Mouse (Mus musculus): ENCODE measurements at regions not wholly inside any gene's neighbourhood (a gene's known extent, or its start where the extent isn't known, plus 50 kb on each side); places are given as distances from the start of the nearest gene placed in this dataset.
"Not testable (repeated sequence)": the region's sequence is repeated elsewhere in the genome, so short reads cannot be mapped to it uniquely, and the experiment has no call there.

DNA sequence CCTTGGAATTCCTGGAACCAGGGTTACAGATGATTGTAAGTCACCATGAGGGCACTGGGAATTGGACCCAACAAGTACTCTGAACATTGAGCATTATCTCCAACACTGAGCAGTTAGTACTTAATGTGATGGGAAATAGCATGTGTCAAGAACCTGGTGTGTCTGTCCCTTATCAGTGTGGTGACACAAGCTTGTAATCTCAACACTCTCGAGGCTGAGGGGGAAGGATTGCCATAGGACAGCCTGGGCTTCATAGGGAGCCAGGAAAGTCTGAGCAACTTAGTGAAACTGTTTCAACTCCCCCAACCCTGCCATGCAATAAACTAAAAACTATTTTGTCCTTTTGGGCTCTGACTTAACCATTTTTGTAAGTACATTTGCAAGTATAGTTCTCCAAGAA lies 100.0 kb downstream of the Wdr20rt start:
- Histone ChIP-seq H3K27ac (no peak overlapping the region), H3K4me1 (no peaks in the 10 kb centered on the region), H3K27me3 (ENCODE audit: low read depth, poor library complexity, severe bottlenecking) (no peaks in the 10 kb centered on the region), H3K4me3 (no peak overlapping the region), H3K9me3 (replicated peaks) (no peaks in the 10 kb centered on the region), H3K36me3 (no peaks in the 10 kb centered on the region)
- no peak for DNase-seq (ENCODE audit: low spot score)
- 70% methylated on average over 1 of the region's 1 CpGs for WGBS

GRCm38 (mm10) chr12:65328532-65328931 lies 103.2 kb downstream of the Wdr20rt start:
- WGBS: 88% methylated on average over 5 of the region's 5 CpGs
- H3K4me1 ChIP-seq: no peaks in the 10 kb centered on the region

GRCm38 (mm10) chr12:65329678-65330077 lies 104.4 kb downstream of the Wdr20rt start:
- Histone ChIP-seq H3K27me3 (ENCODE audit: low read depth, poor library complexity, severe bottlenecking) (no peaks in the 10 kb centered on the region), H3K4me1 (no peaks in the 10 kb centered on the region), H3K36me3 (no peaks in the 10 kb centered on the region), H3K9me3 (replicated peaks) (no peaks in the 10 kb centered on the region), H3K4me3 (no peak overlapping the region), H3K27ac (no peak overlapping the region)
- DNase-seq (ENCODE audit: low spot score): no peak

More at GRCm38 (mm10) chr12:65328532-65328931, 103.2 kb downstream of the Wdr20rt start:
- no peaks in the 10 kb centered on the region for H3K36me3 ChIP-seq
- no peak overlapping the region for H3K4me3 ChIP-seq
- no peaks in the 10 kb centered on the region for H3K27me3 ChIP-seq (ENCODE audit: low read depth, poor library complexity, severe bottlenecking)
- H3K27ac ChIP-seq: no peak overlapping the region
- DNase-seq (ENCODE audit: low spot score): no peak
- H3K9me3 ChIP-seq (replicated peaks): no peaks in the 10 kb centered on the region

DNA sequence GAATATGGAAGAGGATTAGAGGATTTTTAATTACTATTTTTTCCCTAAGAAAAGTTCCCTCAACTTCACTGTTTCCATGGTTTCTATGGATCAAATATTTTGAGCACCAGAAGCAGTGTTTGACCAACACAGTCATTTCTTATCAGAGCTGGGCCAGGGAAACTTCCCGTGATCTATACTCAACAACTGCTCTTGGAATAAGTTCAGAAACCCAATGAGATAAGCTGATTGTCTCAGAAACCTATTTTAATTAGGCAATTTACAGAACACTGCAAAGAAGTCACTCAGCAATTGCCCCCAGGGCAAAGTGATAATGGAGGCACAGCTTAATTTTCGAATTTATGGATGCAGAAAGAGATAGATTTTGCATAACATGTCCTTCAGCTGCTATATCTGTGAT lies 114.7 kb downstream of the Wdr20rt start:
- Histone ChIP-seq H3K9me3 (replicated peaks) (no peaks in the 10 kb centered on the region), H3K4me3 (no peak overlapping the region), H3K27ac (no peak overlapping the region), H3K4me1 (no peaks in the 10 kb centered on the region), H3K36me3 (no peaks in the 10 kb centered on the region), H3K27me3 (ENCODE audit: low read depth, poor library complexity, severe bottlenecking) (no peaks in the 10 kb centered on the region)
- 78% methylated on average over 2 of the region's 2 CpGs for WGBS
- no peak for DNase-seq (ENCODE audit: low spot score)

- H3K4me1 ChIP-seq: no peaks in the 10 kb centered on the region
- no peaks in the 10 kb centered on the region for H3K36me3 ChIP-seq
- no peaks in the 10 kb centered on the region for H3K9me3 ChIP-seq (replicated peaks)
- WGBS: 61% methylated on average over 1 of the region's 1 CpGs
- no peak overlapping the region for H3K27ac ChIP-seq
- no peak for DNase-seq (ENCODE audit: low spot score)
- H3K27me3 ChIP-seq (ENCODE audit: low read depth, poor library complexity, severe bottlenecking): no peaks in the 10 kb centered on the region
- H3K4me3 ChIP-seq: no peak overlapping the region
Observed at GRCm38 (mm10) chr12:65347251-65347650, 121.9 kb downstream of the Wdr20rt start.

DNA sequence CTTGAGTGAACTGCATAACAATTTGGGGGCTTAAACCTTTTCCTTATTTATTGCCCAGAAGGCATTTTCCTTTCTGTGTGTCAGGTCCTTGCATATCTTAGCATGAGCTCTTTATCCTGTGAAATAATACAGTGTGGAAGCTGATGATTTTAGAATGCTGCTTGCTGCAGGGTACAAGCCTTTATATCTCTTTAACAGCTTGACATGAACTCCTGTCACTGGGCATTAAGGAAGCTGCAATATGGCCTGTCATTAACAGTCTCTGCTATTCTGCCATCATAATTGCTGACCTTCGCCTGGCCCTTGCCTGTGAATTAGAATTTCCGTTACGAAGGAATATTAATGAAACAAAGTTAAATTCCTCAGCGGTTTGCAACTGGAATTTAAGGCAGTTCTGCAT lies 124.2 kb downstream of the Wdr20rt start:
- WGBS: 86% methylated on average over 4 of the region's 4 CpGs
- Histone ChIP-seq H3K4me1 (no peaks in the 10 kb centered on the region), H3K27ac (no peak overlapping the region), H3K4me3 (no peak overlapping the region), H3K36me3 (no peaks in the 10 kb centered on the region), H3K27me3 (ENCODE audit: low read depth, poor library complexity, severe bottlenecking) (no peaks in the 10 kb centered on the region), H3K9me3 (replicated peaks) (no peaks in the 10 kb centered on the region)
- DNase-seq (ENCODE audit: low spot score): no peak

- DNase-seq (ENCODE audit: low spot score): no peak
- Histone ChIP-seq H3K27ac (no peak overlapping the region), H3K9me3 (replicated peaks) (no peaks in the 10 kb centered on the region), H3K4me3 (no peak overlapping the region), H3K4me1 (no peaks in the 10 kb centered on the region), H3K36me3 (no peaks in the 10 kb centered on the region), H3K27me3 (ENCODE audit: low read depth, poor library complexity, severe bottlenecking) (no peaks in the 10 kb centered on the region)
- WGBS: 73% methylated on average over 4 of the region's 4 CpGs
Observed at GRCm38 (mm10) chr12:65364179-65364578, 138.9 kb downstream of the Wdr20rt start.

DNA sequence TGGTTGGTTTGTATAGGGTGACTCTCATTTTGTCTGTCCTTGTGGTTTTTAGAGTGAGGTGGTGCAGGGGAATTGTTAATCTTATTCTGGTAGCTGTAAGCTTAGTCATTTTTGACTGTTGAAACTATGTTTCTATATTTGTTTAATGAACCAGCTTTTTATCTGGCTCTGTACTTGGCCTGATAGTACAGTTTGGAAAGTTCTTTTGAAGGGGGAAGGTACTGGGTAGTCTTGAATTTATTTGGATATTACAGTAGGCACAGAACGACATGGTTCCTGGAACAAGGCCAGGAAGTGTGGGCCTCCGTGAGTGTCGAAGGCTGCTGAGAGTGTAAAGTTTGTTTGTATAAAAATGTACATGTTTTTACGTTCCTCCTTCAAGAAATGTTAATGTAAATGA lies 142.0 kb downstream of the Wdr20rt start:
- H3K9me3 ChIP-seq (replicated peaks): no peaks in the 10 kb centered on the region
- no peak for DNase-seq (ENCODE audit: low spot score)
- no peaks in the 10 kb centered on the region for H3K27me3 ChIP-seq (ENCODE audit: low read depth, poor library complexity, severe bottlenecking)
- no peaks in the 10 kb centered on the region for H3K4me1 ChIP-seq
- H3K4me3 ChIP-seq: no peak overlapping the region
- H3K36me3 ChIP-seq: no peaks in the 10 kb centered on the region
- 83% methylated on average over 4 of the region's 4 CpGs for WGBS
- H3K27ac ChIP-seq: no peak overlapping the region

DNA sequence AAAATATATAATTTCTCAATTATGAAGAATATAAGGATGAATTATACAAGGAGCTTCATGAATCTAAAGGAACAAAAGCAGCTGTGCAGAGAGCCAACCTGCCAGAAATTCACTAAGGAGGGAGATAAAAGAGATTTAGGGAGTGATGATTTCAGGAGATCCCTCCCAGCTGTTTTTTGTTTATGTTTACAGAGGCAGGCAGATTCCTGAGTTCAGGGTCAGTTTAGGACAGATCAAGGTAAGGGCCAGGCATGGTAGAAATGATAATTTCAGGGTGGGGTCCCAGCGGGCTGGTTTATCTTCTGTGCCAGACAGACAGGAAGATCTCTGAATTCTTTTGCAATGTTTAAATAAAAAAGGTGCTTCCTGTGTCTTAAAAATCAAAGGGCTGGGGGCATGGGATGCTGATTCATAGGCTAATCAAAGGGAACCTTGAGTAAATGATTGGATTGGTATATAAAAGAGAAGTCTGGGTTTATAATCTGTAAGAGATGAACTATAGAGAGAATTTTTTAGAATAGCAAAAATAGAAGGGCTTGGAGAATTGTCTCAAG lies 142.6 kb downstream of the Wdr20rt start:
- H3K27me3 ChIP-seq (ENCODE audit: low read depth, poor library complexity, severe bottlenecking): no peaks in the 10 kb centered on the region
- DNase-seq (ENCODE audit: low spot score): no peak
- WGBS: 78% methylated on average over 1 of the region's 1 CpGs
- H3K27ac ChIP-seq: no peak overlapping the region
- H3K36me3 ChIP-seq: no peaks in the 10 kb centered on the region
- no peak overlapping the region for H3K4me3 ChIP-seq
- H3K4me1 ChIP-seq: no peaks in the 10 kb centered on the region
- no peaks in the 10 kb centered on the region for H3K9me3 ChIP-seq (replicated peaks)

GRCm38 (mm10) chr12:65371650-65372049 lies 146.3 kb downstream of the Wdr20rt start:
- Histone ChIP-seq H3K4me1 (no peaks in the 10 kb centered on the region), H3K36me3 (no peaks in the 10 kb centered on the region), H3K27me3 (ENCODE audit: low read depth, poor library complexity, severe bottlenecking) (no peaks in the 10 kb centered on the region), H3K4me3 (no peak overlapping the region), H3K27ac (no peak overlapping the region), H3K9me3 (replicated peaks) (no peaks in the 10 kb centered on the region)
- no peak for DNase-seq (ENCODE audit: low spot score)
- 92% methylated on average over 2 of the region's 2 CpGs for WGBS

DNA sequence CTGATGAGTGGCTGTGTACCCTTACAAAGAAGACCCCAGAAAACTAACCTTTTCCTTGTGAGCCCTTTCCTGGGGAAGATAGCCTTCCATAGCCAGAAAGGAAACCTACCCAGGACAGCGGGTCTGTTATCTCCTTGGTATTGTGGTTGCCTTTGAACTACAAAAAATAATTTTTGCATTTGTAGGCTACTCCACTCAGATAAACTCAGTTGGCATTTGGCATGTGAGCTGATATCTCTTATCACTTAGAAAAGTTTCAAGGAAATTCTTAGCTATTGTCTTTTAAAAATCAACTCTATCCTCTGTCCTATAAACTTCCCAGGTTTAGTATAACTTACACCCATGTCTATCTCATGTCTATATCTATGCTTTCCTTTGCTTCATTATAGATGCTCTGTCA lies 154.0 kb downstream of the Wdr20rt start:
- 89% methylated on average over 1 of the region's 1 CpGs for WGBS
- Histone ChIP-seq H3K27ac (no peak overlapping the region), H3K27me3 (ENCODE audit: low read depth, poor library complexity, severe bottlenecking) (no peaks in the 10 kb centered on the region), H3K4me1 (no peaks in the 10 kb centered on the region), H3K36me3 (no peaks in the 10 kb centered on the region), H3K9me3 (replicated peaks) (no peaks in the 10 kb centered on the region), H3K4me3 (no peak overlapping the region)
- no peak for DNase-seq (ENCODE audit: low spot score)

GRCm38 (mm10) chr12:65382118-65382791 lies 156.9 kb downstream of the Wdr20rt start:
- Histone ChIP-seq H3K9me3 (replicated peaks) (no peaks in the 10 kb centered on the region), H3K27me3 (ENCODE audit: low read depth, poor library complexity, severe bottlenecking) (no peaks in the 10 kb centered on the region), H3K4me3 (no peak overlapping the region), H3K4me1 (no peaks in the 10 kb centered on the region), H3K27ac (no peak overlapping the region), H3K36me3 (no peaks in the 10 kb centered on the region)
- WGBS: 66% methylated on average over 5 of the region's 5 CpGs
- DNase-seq (ENCODE audit: low spot score): no peak

DNA sequence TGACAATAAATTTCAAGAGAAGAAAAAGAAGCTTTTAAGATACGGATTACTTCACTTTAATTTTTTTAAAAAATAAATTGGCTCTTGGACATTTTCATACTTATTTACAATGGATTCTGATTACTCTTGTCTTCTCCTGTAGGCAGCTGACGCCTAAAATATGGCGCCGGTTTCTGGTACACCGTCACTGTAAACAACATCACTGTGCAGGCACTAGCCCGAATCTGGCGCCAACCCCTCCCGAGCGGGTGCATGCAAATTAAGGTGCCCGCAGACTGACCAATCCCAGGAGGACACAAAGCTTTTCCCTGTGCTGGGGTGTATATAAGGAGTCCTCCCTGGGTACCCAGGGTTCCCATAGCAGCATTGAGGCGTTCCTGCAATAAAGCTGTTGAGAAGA lies 157.5 kb downstream of the Wdr20rt start:
- not testable (repeated sequence) for H3K4me3 ChIP-seq; H3K36me3 ChIP-seq; DNase-seq (ENCODE audit: low spot score); H3K27ac ChIP-seq; H3K4me1 ChIP-seq; H3K27me3 ChIP-seq (ENCODE audit: low read depth, poor library complexity, severe bottlenecking); H3K9me3 ChIP-seq (replicated peaks)
- WGBS: 96% methylated on average over 11 of the region's 11 CpGs
